Mouse (Mus musculus) hindbrain, embryonic 16.5 days (tissue): ENCODE results near the gene Gm8890. TPM values are rescaled to one million over a fixed set of nuclear protein-coding genes. Genes with fewer than 3 reads are reported as not detected.
"Not testable (repeated sequence)": the region's sequence is repeated elsewhere in the genome, so short reads cannot be mapped to it uniquely, and the experiment has no call there.

Experiments used
- ATAC-seq: fragments of 200-750 bp; cut with Nextera tagmentation; 2 replicates; pipeline ENCODE4 v1.8.0; 2017; ENCODE audit warnings: moderate TSS enrichment, moderate library complexity
- H3K27ac ChIP-seq: fragments of 300-500 bp; sonication (generic); 2 replicates; pipeline ENCODE4 v1.5.1; 2014; ENCODE audit warnings: low read depth, mild to moderate bottlenecking, control low read depth, low read length, moderate library complexity
- H3K27me3 ChIP-seq: fragments of 300-500 bp; sonication (generic); replicated peaks from 2 replicates; pipeline ENCODE4 v1.6.1; 2014; ENCODE audit warnings: low read length; ENCODE audit not compliant: control insufficient read depth, insufficient read depth
- H3K36me3 ChIP-seq: fragments of 300-500 bp; sonication (generic); 2 replicates; pipeline ENCODE4 v1.6.1; 2014; ENCODE audit warnings: mild to moderate bottlenecking, low read length, moderate library complexity, mixed read lengths; ENCODE audit not compliant: control insufficient read depth, insufficient read depth
- H3K4me1 ChIP-seq: fragments of 300-500 bp; sonication (generic); 2 replicates; pipeline ENCODE4 v1.6.1; 2014; ENCODE audit warnings: low read depth, low read length; ENCODE audit not compliant: control insufficient read depth, insufficient read depth
- H3K4me2 ChIP-seq: fragments of 300-500 bp; sonication (generic); 2 replicates; pipeline ENCODE4 v1.6.1; 2014; ENCODE audit warnings: mild to moderate bottlenecking, low read length, control low read depth, moderate library complexity
- H3K4me3 ChIP-seq: fragments of 300-500 bp; sonication (generic); 2 replicates; pipeline ENCODE4 v1.5.1; 2014; ENCODE audit warnings: mild to moderate bottlenecking, low read length, control low read depth, moderate library complexity
- H3K9ac ChIP-seq: fragments of 300-500 bp; sonication (generic); 2 replicates; pipeline ENCODE4 v1.6.1; 2014; ENCODE audit warnings: low read depth, mild to moderate bottlenecking, control low read depth, low read length, moderate library complexity
- H3K9me3 ChIP-seq: fragments of 300-500 bp; sonication (generic); 2 replicates; pipeline ENCODE4 v1.6.1; 2014; ENCODE audit warnings: mild to moderate bottlenecking, low read length, moderate library complexity; ENCODE audit not compliant: control insufficient read depth
- WGBS: fragments of 180-500 bp; shearing (Covaris S2); extraction: QIAGEN DNeasy Blood & Tissue Kit; methylation state at CpG from one replicate; pipeline ENCODE4 v1.1.7; 2014; 5-methylcytosine and 5-hydroxymethylcytosine counted together
- polyA plus RNA-seq: library from polyadenylated mRNA; unstranded; fragments of >200 nt; fragmentation: Nextera tagmentation; extraction: Ambion mirVana; gene quantifications from 2 replicates; pipeline ENCODE4 v1.2.1, GENCODE M21; 2015

The Gm8890 gene
- not detected in 2 replicates for polyA plus RNA-seq

GRCm38 (mm10) chr5:11255733-11256132 is at the start of gene Gm8890:
TSS of gene Gm8890 (plus strand) at chr5:11256033.
- H3K27me3 ChIP-seq, H3K4me2 ChIP-seq, H3K36me3 ChIP-seq, H3K27ac ChIP-seq, ATAC-seq, H3K4me1 ChIP-seq, H3K4me3 ChIP-seq, H3K9me3 ChIP-seq, H3K9ac ChIP-seq: not testable (repeated sequence)
- WGBS = no CpG with 5 or more reads among the region's 2 CpGs

DNA sequence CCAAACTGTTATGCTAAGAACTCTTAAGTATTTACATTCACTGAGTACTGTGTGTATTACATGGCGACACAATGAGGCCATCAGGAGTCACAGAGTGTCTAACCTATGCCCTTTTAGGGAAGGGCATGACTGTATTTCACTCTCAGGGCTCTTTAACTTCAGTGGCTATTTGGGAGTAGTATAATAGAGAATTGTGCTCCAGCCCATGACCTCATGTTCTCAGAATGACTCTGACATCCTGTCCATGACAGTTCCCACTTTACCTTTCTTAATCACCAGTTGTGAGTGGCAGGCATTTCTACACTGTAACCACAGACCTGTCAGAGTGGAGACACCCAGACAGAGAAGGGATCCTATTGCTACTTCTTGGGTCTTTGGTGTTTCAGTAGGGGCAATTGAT is 388 bp downstream of the Gm8890 start:
- not testable (repeated sequence) for H3K9me3 ChIP-seq, H3K36me3 ChIP-seq, H3K4me2 ChIP-seq, H3K27ac ChIP-seq, ATAC-seq, H3K4me1 ChIP-seq, H3K4me3 ChIP-seq, H3K9ac ChIP-seq, H3K27me3 ChIP-seq
- WGBS = 67% methylated on average over 1 of the region's 1 CpGs

Other genes starting within 250 kb of the Gm8890 start
- gene Gm8879, start 128.4 kb upstream of the Gm8890 start, polyA plus RNA-seq = not detected in 2 replicates
- not detected in 2 replicates for gene Gm5861, start 73.0 kb upstream of the Gm8890 start, polyA plus RNA-seq
- not detected in 2 replicates for gene Speer1, start 85.5 kb downstream of the Gm8890 start, polyA plus RNA-seq
- gene Gm8897, start 160.4 kb downstream of the Gm8890 start, polyA plus RNA-seq = not detected in 2 replicates
- not detected in 2 replicates for gene Gm8906, start 246.7 kb downstream of the Gm8890 start, polyA plus RNA-seq